Mouse (Mus musculus) frontal cortex, postnatal 14 days (tissue): Measurements from ENCODE around the gene Pwwp2a.

Source experiments
- DNase-seq, 2 experiments: peaks; one replicate each; pipeline ENCODE4 v3.0.0; 2022; ENCODE audit warnings: low spot score in 2 of 2

Pwwp2a gene

GRCm38 (mm10) chr11:43723411-43723810, 41.6 kb downstream of the Pwwp2a start:
- DNase-seq = no peak

DNA sequence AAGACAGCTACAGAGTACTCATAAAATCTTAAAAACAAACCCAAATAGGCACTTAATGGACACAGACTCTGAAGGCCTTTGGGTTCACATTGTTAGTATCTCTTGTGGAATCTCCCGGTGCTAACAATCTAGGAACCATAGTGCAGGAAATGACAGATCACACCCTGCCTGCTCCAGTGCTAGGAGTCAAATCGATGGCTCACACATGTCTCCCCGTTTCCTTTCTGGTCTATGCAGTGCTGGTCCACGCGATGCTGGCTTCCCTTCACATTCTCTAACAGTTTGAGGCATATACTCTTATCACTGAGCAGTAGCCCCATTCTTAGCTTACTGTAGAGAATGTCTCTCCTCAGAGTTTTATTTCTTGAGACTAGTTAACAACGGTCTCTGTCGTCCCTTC, 46.0 kb downstream of the Pwwp2a start:
- DNase-seq = no peak

DNA sequence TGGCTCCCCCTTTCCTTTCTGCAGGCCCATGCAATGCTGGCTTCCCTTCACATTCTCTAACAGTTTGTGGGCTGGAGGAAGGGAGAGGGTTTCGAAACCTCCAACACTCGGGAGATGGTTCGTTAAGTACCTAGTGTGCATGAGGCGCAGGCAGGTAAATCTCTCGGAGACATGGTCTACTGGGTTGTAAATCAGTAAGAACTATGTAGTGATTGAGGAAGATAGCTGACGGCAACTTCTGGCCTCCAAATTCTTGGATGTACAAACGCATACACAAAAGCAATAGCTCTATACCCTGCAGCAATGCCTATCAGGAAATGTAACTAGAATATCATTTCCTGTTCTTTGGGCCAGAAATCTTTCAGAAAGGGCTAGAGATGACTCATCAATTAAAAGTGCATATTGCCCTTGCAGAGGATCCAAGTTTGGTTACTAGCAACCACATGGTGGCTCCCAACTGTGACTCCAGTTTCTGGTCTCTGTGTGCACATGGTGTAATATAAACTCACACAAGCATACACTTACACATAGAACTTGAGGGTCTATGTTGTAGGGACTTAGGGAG, 47.0 kb downstream of the Pwwp2a start:
- DNase-seq = no peak

DNA sequence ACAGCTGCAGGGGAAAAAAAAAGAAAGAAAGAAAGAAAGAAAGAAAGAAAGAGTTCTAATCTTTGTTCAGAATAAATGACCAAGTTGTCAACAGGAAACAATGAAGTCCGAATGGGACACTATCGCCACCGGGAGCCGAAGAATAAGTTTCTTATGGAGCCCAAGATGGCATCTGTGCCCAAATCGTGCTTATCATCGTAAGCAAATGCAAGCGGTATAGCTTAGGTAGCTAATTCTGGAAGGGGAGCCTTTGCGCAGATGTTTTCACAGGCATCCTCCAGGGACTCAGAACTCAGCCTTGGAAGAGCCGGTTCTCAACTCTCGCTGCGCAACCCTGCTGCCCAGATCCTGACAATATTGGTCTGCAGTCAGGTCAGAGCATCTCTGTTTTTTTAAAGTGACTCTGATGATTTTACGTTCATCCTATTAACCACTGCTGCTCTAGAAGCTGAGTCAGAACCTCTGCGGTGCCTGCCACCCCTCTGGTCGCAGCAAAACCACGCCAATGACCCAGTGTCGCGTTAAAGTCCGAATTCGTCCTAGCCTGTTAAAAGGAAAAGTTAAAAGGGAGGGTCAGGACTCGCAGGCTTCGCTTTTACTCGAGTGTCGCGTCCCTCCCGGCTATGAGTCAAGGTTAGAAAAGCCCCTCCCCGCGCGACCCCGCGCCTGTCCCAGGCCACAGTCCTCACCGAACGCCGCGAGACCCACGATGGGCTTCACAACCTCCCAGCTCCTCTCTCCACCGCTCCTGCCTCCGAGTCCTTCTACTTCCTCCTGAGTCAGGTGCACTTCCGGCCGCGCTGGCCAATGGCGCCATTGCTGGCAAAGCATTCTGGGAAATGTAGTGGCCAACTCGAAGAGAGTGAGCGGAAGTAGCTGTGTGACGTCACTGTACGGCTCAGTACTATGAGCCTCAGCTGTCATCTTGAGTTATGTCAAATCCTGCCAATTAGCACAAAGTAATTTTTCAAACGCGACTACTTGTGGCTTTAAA, 65.7 kb downstream of the Pwwp2a start, which contains the start of gene Ttc1:
Gene Ttc1, minus strand, starts transcription at position 776 of the 994 bp plus-strand sequence.
- peak; percentile 95 to 96 for DNase-seq

DNA sequence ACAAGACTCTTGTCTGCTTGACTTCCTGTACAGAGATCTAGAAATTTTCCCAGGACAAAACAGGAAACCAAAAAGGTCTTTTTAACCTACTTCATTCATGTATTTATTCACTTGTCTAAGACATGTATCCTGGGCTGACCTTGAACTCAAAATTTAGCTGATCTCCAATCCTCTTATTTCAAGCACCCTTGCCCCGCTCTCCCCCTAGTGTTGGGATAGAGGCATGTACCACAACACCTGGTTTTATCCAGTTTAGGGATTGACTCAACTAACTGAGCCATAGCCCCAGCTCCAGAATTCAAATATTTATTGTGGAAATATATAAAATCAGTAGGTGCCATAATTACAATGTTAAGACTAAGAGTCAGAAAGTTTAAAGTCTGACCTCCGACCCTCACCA, 69.7 kb downstream of the Pwwp2a start:
- DNase-seq = no peak

- no peak for DNase-seq
Measured at GRCm38 (mm10) chr11:43754568-43754967, 72.8 kb downstream of the Pwwp2a start.

DNA sequence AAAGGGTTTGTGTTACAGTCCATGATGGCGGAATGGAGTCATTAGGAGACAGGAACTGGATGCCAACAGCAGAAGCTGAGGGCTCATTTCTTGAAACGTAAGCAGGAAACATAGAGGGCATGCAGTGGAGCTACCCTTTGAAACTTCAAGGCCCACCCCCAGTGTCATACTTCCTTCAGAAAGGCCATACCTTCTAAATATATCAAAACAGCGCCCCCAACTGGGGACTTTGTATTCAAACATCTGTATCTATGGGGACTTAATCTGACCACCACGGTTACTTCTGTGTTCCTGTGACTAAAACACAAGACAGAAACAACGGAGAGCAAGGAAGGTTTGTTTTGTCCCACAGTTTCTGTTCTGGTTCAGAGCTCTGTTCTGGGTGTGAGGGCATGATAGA, 73.6 kb downstream of the Pwwp2a start:
- DNase-seq = no peak

- no peak for DNase-seq
Measured at GRCm38 (mm10) chr11:43758436-43758835, 76.6 kb downstream of the Pwwp2a start.

GRCm38 (mm10) chr11:43766922-43767648, 85.3 kb downstream of the Pwwp2a start:
- DNase-seq = peak; percentile 41 to 73

DNA sequence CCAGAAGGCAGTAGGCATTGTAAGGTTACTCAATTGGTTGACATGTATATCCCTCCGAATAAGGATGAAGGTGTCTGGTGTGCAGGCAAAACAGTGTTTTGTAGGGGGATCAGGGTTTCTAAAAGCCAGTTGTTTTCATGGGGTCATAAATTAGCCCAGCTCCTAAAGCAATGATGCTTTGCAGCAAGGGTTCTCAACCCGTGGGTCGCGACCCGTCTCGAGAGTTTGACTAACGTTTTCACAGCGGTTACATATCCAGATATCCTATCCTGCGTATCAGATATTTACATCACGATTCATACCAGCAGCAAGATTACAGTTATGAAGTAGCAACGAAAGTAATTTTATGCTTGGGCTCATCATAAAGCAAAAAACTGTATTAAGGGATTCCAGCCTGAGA, 86.0 kb downstream of the Pwwp2a start:
- DNase-seq = no peak

GRCm38 (mm10) chr11:43770110-43770509, 88.3 kb downstream of the Pwwp2a start:
- DNase-seq = no peak
